Mouse (Mus musculus) frontal cortex, postnatal 14 days (tissue): ENCODE measurements around the gene Olfr222.

ENCODE experiments used
- DNase-seq, 2 experiments: peaks; one replicate each; pipeline ENCODE4 v3.0.0; 2022; ENCODE audit warnings: low spot score in 2 of 2

Olfr222 gene

DNA sequence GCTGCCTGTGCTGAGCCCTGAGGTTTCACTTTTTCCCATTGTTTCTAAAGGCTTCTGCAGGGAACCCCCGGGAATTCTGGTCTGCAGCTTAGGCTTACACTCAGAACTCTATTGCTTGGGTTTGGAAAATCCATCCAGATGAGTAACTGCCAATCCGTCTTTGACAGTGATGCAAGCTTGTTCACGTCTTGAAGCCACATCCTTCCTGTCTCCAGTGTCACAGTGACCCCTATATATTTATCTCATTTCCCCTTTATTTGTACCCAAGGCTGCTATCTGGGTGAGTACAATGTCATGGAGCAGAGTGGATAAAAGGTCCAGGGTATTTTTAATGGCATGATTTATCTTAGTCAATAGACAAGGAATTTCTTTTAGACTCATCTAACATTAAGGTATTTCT lies 34.7 kb downstream of the Olfr222 start, which contains the start of gene Nlrp3:
Gene Nlrp3, plus strand, starts transcription at position 245 of the 400 bp plus-strand sequence.
- no peak for DNase-seq

GRCm38 (mm10) chr11:59540123-59540522 lies 35.9 kb downstream of the Olfr222 start:
- no peak for DNase-seq

DNA sequence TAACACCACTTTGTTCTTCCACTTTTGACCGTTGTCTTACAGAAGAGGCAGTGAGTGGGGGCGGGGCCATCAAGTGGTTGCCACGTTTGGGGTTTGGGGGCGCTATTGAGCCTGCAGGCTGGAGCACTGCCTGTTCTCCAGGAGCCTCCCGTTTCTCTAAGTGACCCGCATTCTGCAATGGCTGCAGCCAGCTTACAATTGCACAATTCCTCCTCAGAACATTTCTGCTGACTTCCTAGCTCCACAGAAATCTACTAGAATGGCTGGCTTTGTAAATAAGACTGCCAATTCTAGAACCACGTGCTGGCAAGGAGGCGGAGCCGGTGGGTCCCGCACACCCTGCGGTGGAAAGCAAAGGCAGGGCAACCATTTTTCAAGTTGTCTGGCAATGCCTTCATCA lies 37.6 kb downstream of the Olfr222 start:
- peak in 1 of 2 experiments; percentile 42 for DNase-seq

DNA sequence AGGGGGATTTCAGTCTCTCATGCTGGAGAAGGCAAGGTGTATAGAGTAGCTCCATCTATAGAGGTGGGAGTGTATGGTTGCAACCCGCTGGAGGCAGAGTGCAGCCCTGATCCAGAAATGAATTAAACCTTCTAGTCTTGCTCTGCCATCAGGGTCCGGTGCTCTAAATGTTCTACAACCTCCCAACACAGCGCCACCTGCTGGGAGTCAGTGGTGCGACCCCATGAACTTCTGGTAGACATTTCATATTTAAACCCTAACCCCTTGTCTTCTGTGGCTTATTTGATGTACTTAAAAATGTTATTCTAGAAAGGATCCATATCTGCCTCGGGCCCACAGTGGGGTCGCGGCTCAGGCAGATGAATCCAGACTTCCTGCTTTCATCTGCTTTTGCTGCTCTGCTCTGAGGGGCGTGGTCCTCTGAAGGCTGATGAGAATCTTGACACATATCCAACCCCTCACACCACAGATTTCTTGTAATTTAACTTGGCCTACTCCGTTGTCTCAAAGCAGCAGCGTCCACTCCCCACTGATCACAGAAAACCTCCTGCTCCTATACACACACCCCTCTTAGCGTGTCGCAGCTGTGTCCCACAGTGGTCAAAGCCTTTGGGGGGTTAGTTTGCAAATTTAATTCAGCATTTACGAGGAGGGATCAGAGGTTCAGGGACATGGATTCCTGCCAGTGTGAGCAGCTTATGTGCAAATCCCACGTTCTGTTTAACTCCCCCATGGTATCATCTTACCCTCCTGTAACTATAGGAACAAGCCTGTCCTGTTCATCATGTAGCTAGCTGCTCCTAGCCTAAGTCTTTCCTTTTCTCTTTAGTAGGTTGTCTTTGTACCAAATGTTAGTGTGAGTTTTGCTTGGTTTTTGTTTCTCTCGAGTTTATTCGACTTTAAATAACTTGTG lies 38.6 kb downstream of the Olfr222 start:
- DNase-seq = no peak

DNA sequence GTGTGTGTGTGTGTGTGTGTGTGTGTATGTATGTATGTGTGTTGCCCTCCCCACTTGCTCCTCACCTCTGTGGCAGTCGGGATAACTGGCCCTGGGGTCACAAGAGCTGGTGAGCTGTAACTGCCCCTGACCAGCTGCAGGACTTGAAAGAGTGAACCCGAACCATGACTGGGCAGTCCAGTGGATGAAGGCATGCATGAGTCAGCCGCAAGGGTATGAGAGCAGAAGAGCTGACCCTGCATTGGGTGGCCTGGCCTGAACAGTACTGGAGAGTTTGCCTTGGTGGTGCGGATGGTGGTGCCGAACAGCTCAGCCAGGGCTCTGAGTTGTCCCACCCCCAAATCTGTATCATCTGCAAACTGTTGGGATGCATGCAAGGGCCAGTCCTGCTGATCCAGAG lies 44.5 kb downstream of the Olfr222 start:
- DNase-seq = no peak

DNA sequence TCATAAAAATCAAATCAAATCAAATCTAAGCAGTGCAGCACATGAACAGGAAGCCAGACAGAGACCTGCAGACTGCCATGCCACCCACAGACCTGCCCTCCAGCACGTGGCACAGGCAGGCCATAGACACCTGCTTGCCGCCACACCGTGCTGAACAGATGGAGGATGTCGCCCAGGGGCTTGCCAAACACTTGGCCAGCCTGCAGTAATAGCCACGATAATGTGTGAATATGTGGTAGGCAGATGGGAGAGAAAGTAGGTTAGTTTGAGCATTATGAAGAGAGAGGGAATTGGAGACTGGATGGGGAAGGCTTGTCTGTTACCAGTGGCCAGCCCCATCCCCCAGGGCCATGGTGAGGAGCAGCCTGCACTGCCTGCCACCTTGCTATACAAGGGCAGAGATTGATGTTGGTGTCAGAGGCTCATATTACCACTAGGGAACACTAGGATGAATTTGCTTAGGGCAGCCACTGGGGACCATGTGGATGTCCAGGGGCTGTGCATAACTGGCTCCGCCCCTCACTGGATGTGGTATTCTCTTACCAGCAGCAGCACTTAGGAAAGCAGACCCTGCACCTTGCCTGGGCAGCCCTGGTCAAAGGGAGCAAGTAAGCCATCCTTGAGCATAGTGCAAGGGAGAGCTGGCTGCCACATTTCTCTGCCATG lies 45.0 kb downstream of the Olfr222 start:
- DNase-seq = no peak

GRCm38 (mm10) chr11:59530221-59530620 lies 45.8 kb downstream of the Olfr222 start:
- DNase-seq = no peak

DNA sequence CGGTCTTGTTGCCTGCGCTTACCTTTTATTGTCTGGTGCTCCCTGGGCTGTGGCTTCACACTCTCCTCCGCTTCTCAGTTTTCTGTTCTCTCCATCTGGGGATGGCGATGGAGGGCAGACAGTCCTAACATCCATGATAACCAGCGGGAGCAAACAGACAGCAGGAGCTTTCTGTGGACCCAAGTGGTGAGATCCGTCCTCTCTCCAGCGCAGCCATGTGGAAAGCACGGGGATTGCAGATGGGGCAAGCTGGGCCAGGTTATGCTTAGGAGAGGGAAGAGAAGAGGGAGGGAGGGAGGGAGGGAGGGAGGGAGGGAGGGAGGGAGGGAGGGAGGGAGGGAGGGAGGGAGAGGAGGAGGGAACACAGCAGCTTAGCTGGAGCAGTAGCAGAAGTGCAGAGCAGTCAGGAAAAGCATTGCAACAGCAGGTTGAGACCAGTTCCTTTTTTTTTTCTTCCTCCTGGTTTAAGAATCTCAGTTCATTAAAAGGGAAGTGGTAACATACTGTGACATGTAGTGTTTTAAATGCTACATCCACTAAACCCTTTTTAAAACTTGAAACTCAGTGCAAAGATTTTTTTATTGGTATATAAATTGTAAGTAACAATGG lies 49.5 kb downstream of the Olfr222 start, which contains the start of gene Zkscan17:
Gene Zkscan17, minus strand, starts transcription at position 280 of the 609 bp plus-strand sequence.
- peak in 1 of 2 experiments; percentile 12 for DNase-seq

- peak; percentile 67 to 71 for DNase-seq
Measured at GRCm38 (mm10) chr11:59525237-59525636, 50.8 kb downstream of the Olfr222 start.

- DNase-seq = no peak
Measured at GRCm38 (mm10) chr11:59524150-59524549, 51.9 kb downstream of the Olfr222 start.
